Mouse (Mus musculus): ENCODE measurements around the gene Lamp3. TPM values are rescaled to one million over a fixed set of nuclear protein-coding genes. Genes with fewer than 3 reads are reported as not detected.
"Not testable (repeated sequence)": the region's sequence is repeated elsewhere in the genome, so short reads cannot be mapped to it uniquely, and the experiment has no call there.

Gene Lamp3
- polyA plus RNA-seq, 1 experiment from 2014 or later, result 0.08 TPM

- not testable (repeated sequence) for H3K27ac ChIP-seq (ENCODE audit: low read depth, low read length); H3K27me3 ChIP-seq (ENCODE audit: control insufficient read depth, insufficient read depth, low read length); ATAC-seq (ENCODE audit: low FRiP score); H3K9ac ChIP-seq (ENCODE audit: low read depth, low read length); H3K4me3 ChIP-seq (ENCODE audit: low read depth, low read length); H3K4me2 ChIP-seq (replicated peaks; ENCODE audit: low read depth, low read length); H3K9me3 ChIP-seq (ENCODE audit: control insufficient read depth, low read length); H3K36me3 ChIP-seq (ENCODE audit: control insufficient read depth, insufficient read depth, low read length); H3K4me1 ChIP-seq (replicated peaks; ENCODE audit: control insufficient read depth, insufficient read depth, low read length); DNase-seq (ENCODE audit: low spot score)
- WGBS, result 88% methylated on average over 2 of the region's 2 CpGs
Observed at GRCm38 (mm10) chr16:19611782-19612181, 94.4 kb downstream of the Lamp3 start, which contains the start of gene Olfr170. TSS of gene Olfr170 (minus strand) at chr16:19611882.

Other genes starting within 250 kb of the Lamp3 start
- not detected in 2 replicates for gene Olfr166, start 222.7 kb downstream of the Lamp3 start, polyA plus RNA-seq (2014; fragmentation: Nextera tagmentation; extraction: Ambion mirVana)
- gene Olfr167, start 184.1 kb downstream of the Lamp3 start, polyA plus RNA-seq (2014; fragmentation: Nextera tagmentation; extraction: Ambion mirVana), result not detected in 2 replicates
- gene Olfr168, start 170.8 kb downstream of the Lamp3 start, polyA plus RNA-seq (2014; fragmentation: Nextera tagmentation; extraction: Ambion mirVana), result not detected in 2 replicates
- gene Olfr169, start 134.6 kb downstream of the Lamp3 start, polyA plus RNA-seq (2014; fragmentation: Nextera tagmentation; extraction: Ambion mirVana), result not detected in 2 replicates
- not detected in 2 replicates for gene Olfr170, start 94.5 kb downstream of the Lamp3 start, polyA plus RNA-seq (2014; fragmentation: Nextera tagmentation; extraction: Ambion mirVana)
- gene Olfr171, start 76.5 kb downstream of the Lamp3 start, polyA plus RNA-seq (2014; fragmentation: Nextera tagmentation; extraction: Ambion mirVana), result not detected in 2 replicates
- gene B3gnt5, start 53.8 kb upstream of the Lamp3 start, polyA plus RNA-seq (2014; fragmentation: Nextera tagmentation; extraction: Ambion mirVana), result 50.7 and 52.0 TPM in 2 replicates

Data from hindbrain, embryonic 11.5 days (tissue).